Mouse (Mus musculus) olfactory bulb, adult 2 months (tissue): ENCODE measurements around the gene Efcab9.

Source experiments
- CTCF ChIP-seq: fragments of 200-500 bp; IDR thresholded peaks from 2 replicates; pipeline ENCODE4 v1.5.1; 2012; ENCODE audit warnings: low read depth, mild to moderate bottlenecking, low read length, moderate library complexity; ENCODE audit not compliant: insufficient read depth
- POLR2A ChIP-seq: fragments of 200-500 bp; IDR thresholded peaks from 2 replicates; pipeline ENCODE4 v1.6.1; 2012; ENCODE audit warnings: mild to moderate bottlenecking, low read depth, low read length, moderate library complexity; ENCODE audit not compliant: insufficient read depth

- TF ChIP-seq POLR2A (peak; percentile 13; the same call in 1 of the 2 replicates), CTCF (no peak)
Observed at GRCm38 (mm10) chr11:32532765-32533481, 1.0 kb upstream of the Efcab9 start, which contains the start of gene Stk10.
